In the genomic region with DNA sequence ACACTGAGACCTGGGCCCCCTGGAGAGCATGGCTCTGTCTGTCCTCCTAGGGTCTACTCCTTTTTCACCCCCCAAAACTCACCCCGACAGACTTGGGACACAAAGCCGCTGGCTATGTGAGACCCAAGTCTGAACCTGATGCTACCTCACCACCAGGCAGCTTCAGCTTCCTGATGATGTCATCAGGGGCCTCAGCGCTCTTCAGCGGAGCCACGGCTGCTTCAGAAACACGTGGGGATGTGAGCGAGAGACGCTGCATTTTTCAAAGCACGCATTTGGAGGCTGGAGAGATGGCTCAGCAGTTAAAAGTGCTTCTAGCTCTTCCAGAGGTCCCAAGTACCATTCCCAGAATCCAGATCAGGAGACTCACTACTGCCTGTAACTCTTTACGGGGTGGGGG, we compare ENCODE assay signal across 15 mouse cellular contexts.
DNase-seq lines count a peak whose midpoint lies in the region; ATAC-seq lines count a peak whose summit lies in the region.
"Had no signal": no experiment of that assay in that cellular context is flagged by ENCODE, and none has a peak within 500 bp of the region (broad histone marks: within the 10 kb centered on the region; RNA-seq: fewer than 3 reads in every experiment).

No protein-coding gene starts in this region.

- H3K27ac ChIP-seq in intestine, embryonic 16.5 days (ENCODE audit: low read length), result 0 out of 2 replicates have a peak overlapping the region, but pooled peaks have one; percentile 27
- H3K27ac ChIP-seq in intestine, embryonic 15.5 days, result no peak overlapping the region
- peak overlapping the region; percentile 78; the same call in 1 of the 2 replicates for H3K27ac ChIP-seq in embryonic facial prominence, embryonic 10.5 days (replicated peaks)
- H3K27ac ChIP-seq in kidney, embryonic 15.5 days, result no peak overlapping the region
- H3K27ac ChIP-seq: neural tube, embryonic 12.5 days had no signal

- no peak for ATAC-seq in intestine, embryonic 16.5 days
- ATAC-seq in intestine, embryonic 15.5 days, result no peak
- ATAC-seq in CD4-positive, CD25-positive, alpha-beta regulatory T cell, adult 4 months, result peak; percentile 85
- ATAC-seq in kidney, embryonic 15.5 days (replicated peaks; ENCODE audit: low FRiP score), result no peak

- no peaks in the 10 kb centered on the region for H3K36me3 ChIP-seq in intestine, embryonic 16.5 days (ENCODE audit: control insufficient read depth, insufficient read depth, low read length)
- no peaks in the 10 kb centered on the region for H3K36me3 ChIP-seq in intestine, embryonic 15.5 days
- no peaks in the 10 kb centered on the region for H3K36me3 ChIP-seq in embryonic facial prominence, embryonic 10.5 days (replicated peaks)
- H3K36me3 ChIP-seq in splenic B cell, adult 2 months (ENCODE audit: control insufficient read depth, insufficient read depth, low read length, poor library complexity, severe bottlenecking), result no peaks in the 10 kb centered on the region
- H3K36me3 ChIP-seq in kidney, embryonic 15.5 days, result no peaks in the 10 kb centered on the region
- H3K36me3 ChIP-seq: neural tube, embryonic 12.5 days had no signal

- H3K4me1 ChIP-seq in intestine, embryonic 16.5 days (ENCODE audit: control insufficient read depth, insufficient read depth, low read length), result peaks cover 40% of the 10 kb centered on the region
- H3K4me1 ChIP-seq in intestine, embryonic 15.5 days (replicated peaks), result peaks cover 40% of the 10 kb centered on the region
- H3K4me1 ChIP-seq in embryonic facial prominence, embryonic 10.5 days, result peaks cover 75% of the 10 kb centered on the region
- peaks cover 56% of the 10 kb centered on the region for H3K4me1 ChIP-seq in kidney, embryonic 15.5 days

- 49% methylated on average over 10 of the region's 10 CpGs for WGBS in intestine, embryonic 16.5 days
- WGBS in intestine, embryonic 15.5 days, result 35% methylated on average over 10 of the region's 10 CpGs
- WGBS in embryonic facial prominence, embryonic 10.5 days, result 71% methylated on average over 10 of the region's 10 CpGs
- 54% methylated on average over 10 of the region's 10 CpGs for WGBS in kidney, embryonic 15.5 days

- no peaks in the 10 kb centered on the region for H3K9me3 ChIP-seq in intestine, embryonic 16.5 days (ENCODE audit: control insufficient read depth, low read length)
- H3K9me3 ChIP-seq in intestine, embryonic 15.5 days, result no peaks in the 10 kb centered on the region
- peaks cover 2% of the 10 kb centered on the region; the same call in 1 of the 2 replicates for H3K9me3 ChIP-seq in embryonic facial prominence, embryonic 10.5 days
- H3K9me3 ChIP-seq in kidney, embryonic 15.5 days (replicated peaks), result no peaks in the 10 kb centered on the region
- H3K9me3 ChIP-seq: neural tube, embryonic 12.5 days had no signal

- no peaks in the 10 kb centered on the region for H3K27me3 ChIP-seq in intestine, embryonic 16.5 days (replicated peaks; ENCODE audit: control insufficient read depth, insufficient read depth, low read length)
- H3K27me3 ChIP-seq in intestine, embryonic 15.5 days (replicated peaks), result no peaks in the 10 kb centered on the region
- 0 out of 2 replicates have a peak, but pooled peaks cover 6% of the 10 kb centered on the region for H3K27me3 ChIP-seq in embryonic facial prominence, embryonic 10.5 days (replicated peaks; ENCODE audit: low read depth, poor library complexity, severe bottlenecking)
- no peaks in the 10 kb centered on the region for H3K27me3 ChIP-seq in splenic B cell, adult 2 months (ENCODE audit: control insufficient read depth, insufficient read depth, low read length, poor library complexity, severe bottlenecking)
- H3K27me3 ChIP-seq in kidney, embryonic 15.5 days, result no peaks in the 10 kb centered on the region
- H3K27me3 ChIP-seq: neural tube, embryonic 12.5 days; Patski had no signal

- no peak overlapping the region for H3K4me2 ChIP-seq in intestine, embryonic 16.5 days (ENCODE audit: low read depth, low read length)
- no peak overlapping the region for H3K4me2 ChIP-seq in intestine, embryonic 15.5 days (replicated peaks)
- H3K4me2 ChIP-seq in kidney, embryonic 15.5 days, result no peak overlapping the region
- H3K4me2 ChIP-seq: neural tube, embryonic 12.5 days had no signal

- H3K9ac ChIP-seq in intestine, embryonic 16.5 days (ENCODE audit: low read depth, low read length), result no peak overlapping the region
- no peak overlapping the region for H3K9ac ChIP-seq in intestine, embryonic 15.5 days
- H3K9ac ChIP-seq in kidney, embryonic 15.5 days, result no peak overlapping the region
- H3K9ac ChIP-seq: neural tube, embryonic 12.5 days had no signal

- H3K4me3 ChIP-seq in intestine, embryonic 16.5 days (ENCODE audit: low read length), result no peak overlapping the region
- no peak overlapping the region for H3K4me3 ChIP-seq in intestine, embryonic 15.5 days (replicated peaks)
- H3K4me3 ChIP-seq in embryonic facial prominence, embryonic 10.5 days, result no peak overlapping the region
- no peak overlapping the region for H3K4me3 ChIP-seq in kidney, embryonic 15.5 days (replicated peaks)
- H3K4me3 ChIP-seq: neural tube, embryonic 12.5 days had no signal

- DNase-seq in embryonic facial prominence, embryonic 10.5 days (ENCODE audit: low spot score), result no peak
- DNase-seq in splenic B cell, adult 2 months (ENCODE audit: low read depth, low spot score), result peak; percentile 22
- DNase-seq in c-Kit-positive CD71-positive TER-119-positive erythroid progenitor cells, embryonic 14.5 days (ENCODE audit: low spot score), result no peak
- DNase-seq in urinary bladder, adult 18-20 months (ENCODE audit: low spot score in 2 of 2), result no peak
- DNase-seq: adrenal gland, adult 2 months; kidney, adult 8-10 months; lung, adult 18-20 months; midbrain, embryonic 14.5 days; retina, postnatal 1 day had no signal

Comparison
In these comparisons a context has a peak if more than half of its experiments do, and no peak if none do; other contexts are left out.
1. H3K27ac ChIP-seq: peak in intestine, embryonic 16.5 days (single experiment) and embryonic facial prominence, embryonic 10.5 days (single experiment); none in intestine, embryonic 15.5 days (single experiment) and kidney, embryonic 15.5 days (single experiment).